Mouse (Mus musculus) left cerebral cortex, adult 8-10 months (tissue): ENCODE results near the gene Xylt1. TPM values are rescaled to one million over a fixed set of nuclear protein-coding genes. Genes with fewer than 3 reads are reported as not detected.

Experiments used
- DNase-seq, 2 experiments: peaks; one replicate each; pipeline ENCODE4 v3.0.0; 2022; ENCODE audit warnings: low spot score in 2 of 2
- total RNA-seq, 4 experiments: library from RNA; stranded (reverse); gene quantifications; 2 replicates each; pipeline ENCODE4 v1.2.4; 2022

The Xylt1 gene
- total RNA-seq, 4 experiments from 2014 or later, result 46.8 to 52.9 (median 48.7) TPM

DNA sequence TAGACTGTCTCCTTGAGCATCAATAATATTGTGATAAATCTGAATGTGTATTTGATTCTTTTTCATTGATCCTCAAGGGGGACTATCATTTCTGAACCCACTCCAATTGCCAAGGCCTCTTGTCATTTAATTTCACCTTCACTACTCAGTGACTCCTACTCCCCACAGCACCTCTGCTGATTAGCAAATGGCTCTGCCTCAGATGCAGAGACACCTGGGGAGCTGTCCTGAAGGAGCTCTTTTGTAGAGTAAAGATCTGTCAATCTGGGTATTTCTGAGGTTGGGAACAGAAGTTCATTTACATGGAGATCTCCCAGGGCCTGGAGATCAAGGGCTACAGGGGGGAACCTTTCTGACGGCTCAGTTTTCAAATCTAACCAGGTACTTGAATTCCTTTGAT, 98.2 kb downstream of the Xylt1 start:
- no peak for DNase-seq

DNA sequence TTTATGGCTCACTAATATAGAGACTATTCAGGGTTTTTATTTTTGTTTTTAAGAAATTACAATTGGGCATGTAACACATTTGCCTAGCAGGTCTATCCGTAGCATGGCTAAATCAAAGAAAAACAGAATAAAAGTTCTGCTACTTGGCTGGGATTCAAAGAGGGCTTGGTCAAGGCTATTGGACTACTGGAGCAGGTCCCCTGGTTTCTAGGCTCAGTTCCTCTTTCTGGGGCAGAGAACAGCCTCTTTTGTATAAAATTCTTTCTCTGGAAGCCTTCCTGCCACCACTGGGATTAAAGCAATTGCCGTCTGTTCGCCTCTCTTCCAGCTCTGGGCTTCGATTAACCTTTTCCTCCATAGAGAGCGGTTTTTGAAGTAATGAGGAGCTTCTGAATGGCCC, 100.1 kb downstream of the Xylt1 start:
- no peak for DNase-seq

DNA sequence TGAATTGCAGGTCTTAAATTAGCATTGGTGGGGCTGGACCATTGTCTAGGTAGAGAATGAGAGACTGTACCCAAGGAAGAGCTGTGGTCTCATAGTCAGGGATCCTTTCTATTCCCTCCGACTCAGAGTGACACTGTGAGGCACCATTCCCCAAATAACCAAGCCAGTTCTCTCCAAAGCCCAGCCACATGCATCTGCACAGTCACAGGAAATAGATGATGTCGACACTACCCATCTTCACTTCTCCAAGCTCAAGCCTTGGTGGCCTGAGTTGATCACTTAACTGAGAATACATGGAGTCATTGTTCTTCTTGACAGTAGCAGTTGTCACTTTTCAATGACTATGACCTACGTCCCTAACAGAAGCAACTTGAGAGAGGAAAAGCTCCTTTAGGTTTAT, 100.6 kb downstream of the Xylt1 start:
- DNase-seq, result no peak

DNA sequence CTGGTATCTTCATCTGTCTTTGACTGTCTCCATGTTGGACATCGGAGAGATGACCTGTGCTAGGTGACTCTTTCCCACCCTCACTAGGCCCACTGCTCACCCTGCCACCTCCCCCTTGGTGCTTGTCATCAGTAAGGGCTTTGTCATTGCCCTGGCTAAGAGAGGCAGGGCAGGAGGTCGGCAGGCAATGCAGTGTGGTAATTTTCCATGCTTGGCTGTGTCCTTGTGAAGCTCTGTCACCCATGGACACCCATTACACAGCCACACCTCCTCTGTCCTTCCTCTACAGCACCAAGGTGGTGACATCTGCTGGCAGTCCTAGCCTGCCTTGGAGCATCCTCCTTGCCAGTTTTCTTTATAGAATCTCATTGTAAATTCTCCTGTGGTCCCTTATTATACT, 101.9 kb downstream of the Xylt1 start:
- no peak for DNase-seq

DNA sequence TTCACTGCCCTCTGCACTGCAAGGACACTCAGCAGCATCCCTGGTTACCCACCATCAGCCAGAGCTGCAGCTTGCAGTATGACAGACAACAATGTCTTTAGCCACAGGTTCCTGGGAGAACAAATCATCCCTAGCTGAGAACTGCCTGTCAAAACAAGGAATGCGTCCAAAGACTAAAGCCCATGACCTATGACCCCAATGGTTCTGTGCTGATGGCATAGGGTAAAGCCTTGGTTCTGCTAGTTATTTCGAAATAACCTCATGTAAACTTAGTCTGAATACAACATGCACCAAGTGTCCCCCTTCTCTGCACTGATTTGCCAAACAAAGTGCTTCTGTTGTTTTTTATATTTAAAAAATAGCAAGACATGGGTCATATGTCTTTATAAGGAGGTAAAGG, 103.8 kb downstream of the Xylt1 start:
- DNase-seq, result no peak

DNA sequence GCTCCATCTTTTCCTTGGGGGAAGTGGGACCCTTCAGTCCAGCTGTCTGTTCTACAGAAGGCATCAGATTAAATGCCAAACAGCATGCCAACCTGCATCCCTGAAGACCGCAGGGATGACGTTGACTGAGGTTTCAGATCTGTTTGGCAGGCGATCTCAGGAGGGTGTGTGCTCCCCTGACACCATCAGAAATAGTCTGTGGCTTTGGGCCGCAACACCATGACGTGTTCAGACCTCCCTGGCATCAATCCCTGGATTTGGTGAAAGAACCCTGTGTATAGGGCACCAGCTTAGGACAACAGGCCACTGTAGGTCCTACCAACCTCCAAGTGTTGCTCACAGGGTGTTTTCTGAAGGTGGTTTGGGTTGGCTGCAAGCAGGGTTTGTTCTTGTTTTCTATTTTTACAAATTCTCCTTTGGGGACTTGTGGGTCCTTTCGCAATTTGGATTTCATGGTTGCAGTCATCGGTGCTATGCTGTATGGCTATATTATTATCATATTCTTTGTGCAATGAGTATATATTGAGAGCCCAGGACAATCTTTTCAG, 104.3 kb downstream of the Xylt1 start:
- DNase-seq, result no peak

DNA sequence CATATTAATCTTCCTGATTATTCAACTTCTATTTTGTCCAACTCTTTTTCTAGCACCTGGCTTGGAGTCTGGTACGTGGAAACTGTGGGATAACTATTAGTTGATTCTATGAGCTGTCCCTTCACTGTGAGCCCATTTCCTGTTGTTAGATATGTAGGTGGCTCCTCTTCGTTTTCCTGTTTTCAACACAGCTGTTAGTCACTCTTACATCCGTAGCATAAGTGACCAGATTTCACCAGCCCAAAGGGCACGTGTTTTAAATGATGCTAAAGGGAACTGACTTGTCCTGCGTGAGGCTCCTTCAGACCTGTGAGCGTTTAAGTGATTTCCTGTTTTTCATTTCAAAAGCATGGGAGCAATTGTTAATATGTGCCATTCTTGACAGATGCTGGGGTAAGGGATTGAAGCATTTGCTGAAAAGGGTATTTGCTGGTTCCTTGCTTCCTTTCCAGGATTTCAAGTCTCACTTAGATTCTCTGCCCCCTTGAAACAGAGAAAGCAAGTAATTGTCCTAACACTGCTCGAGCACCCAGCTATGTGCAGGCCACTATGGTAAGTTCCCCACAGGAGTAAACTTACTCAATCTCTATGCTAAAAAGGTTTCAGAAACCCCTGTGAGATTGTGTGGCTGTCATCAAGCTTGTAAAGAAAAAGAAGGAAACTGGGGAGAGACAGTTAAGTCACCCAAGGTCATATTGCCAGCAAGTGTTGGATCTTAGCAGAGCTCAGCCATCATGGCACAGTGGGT, 105.8 kb downstream of the Xylt1 start:
- no peak for DNase-seq

DNA sequence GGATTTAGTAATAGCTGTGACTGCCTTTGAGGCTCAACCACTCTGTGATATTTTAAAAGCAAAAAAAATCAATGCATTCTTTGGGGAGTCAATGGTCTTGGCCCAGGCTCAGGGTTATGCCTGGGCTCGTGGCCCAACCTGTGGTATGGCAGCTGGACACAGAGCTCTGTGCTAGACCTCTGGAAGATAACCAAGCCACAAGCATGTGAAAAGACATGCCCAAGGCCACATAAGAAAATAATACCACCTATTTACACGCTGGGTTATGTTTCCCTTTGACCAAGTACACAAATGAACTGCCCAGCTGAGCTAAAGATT, 106.4 kb downstream of the Xylt1 start:
- no peak for DNase-seq

DNA sequence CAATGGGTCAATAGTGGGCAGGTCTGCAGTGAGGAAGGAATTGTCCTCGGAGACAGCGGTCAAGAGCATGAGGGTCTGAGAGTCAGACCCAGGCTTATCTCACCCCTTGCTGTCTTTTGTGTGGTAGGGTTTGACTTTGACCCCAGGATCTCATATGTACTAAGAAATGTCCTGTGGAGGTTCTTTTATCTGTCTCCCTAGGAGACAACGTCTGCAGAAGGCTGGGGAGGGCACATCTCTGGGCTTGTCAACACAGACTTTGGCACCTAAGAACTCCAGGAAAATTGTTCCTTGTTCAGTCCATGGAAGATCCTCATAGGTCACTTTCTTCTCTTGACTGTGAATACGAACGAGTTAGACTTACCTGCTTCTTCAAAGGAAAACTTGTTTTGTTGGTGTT, 109.2 kb downstream of the Xylt1 start:
- DNase-seq, result no peak

DNA sequence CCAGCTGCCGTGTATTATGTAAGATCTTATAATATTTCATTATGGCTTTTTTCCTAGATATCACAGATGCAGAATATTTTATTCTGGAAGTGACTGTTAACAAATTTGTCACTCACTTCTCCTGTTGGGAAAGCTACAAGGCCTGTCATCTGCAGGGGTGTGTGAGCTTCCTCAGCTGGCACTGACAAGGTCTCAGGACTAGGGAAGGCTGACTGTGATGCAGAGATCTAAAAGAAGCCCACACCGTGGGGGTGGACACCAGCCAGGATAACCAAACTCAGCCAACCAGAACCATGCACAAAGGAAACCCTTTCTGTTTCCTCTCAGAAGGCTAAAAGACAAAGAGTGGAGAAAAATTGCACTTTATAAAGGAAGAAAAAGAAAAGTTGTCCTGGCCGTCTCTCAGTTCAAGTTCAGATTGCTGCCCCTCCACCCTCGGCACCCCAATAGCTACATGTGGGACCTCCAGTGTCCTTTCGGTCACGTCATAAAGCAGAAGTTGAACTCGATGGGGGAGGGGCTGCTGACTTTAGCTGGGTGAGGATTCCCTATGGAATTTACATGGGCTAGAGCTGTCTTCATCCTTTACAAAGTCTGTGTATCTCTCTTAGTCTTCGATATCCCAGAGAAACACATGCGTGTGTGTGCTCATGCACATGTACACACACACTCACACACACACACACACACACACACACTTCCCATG, 109.9 kb downstream of the Xylt1 start:
- DNase-seq, result no peak

DNA sequence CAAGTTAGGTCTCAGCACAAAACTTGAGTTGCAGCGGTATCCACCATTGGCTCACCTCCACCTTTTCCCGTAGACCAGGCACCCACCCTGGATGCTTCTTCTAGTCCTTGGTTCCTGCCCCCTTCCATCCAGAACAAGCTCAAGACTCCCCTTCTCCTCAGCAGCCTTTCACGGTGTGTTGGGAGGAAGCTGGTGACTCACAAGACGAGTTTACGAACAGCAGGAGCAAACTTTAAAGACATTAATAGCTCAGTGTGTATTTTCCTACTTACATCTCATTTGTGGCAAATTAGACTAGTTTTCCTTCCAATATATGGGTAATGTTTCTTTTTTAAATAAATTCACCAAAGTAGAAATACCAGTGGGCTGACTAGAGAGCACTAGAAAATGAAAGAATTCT, 110.7 kb downstream of the Xylt1 start:
- DNase-seq, result no peak

DNA sequence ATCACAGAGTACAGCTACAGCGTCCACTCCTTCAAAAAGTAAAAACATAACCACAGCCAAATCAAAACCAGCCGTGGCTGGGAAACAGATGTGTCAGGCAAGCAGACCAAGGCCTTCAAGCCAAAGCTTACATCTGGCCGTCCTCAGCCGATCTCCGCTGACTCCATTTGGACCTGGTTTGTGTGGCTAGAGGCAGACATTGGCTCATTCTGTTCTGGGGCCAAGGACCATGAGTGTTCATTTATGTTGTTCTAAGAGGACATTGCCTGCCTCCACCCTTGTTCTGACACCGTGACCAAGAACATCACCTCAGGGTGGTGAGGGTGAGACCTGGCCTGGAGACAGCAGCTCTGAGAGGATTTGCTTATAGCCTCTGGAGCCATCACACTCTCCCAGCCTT, 113.4 kb downstream of the Xylt1 start:
- DNase-seq, result no peak

DNA sequence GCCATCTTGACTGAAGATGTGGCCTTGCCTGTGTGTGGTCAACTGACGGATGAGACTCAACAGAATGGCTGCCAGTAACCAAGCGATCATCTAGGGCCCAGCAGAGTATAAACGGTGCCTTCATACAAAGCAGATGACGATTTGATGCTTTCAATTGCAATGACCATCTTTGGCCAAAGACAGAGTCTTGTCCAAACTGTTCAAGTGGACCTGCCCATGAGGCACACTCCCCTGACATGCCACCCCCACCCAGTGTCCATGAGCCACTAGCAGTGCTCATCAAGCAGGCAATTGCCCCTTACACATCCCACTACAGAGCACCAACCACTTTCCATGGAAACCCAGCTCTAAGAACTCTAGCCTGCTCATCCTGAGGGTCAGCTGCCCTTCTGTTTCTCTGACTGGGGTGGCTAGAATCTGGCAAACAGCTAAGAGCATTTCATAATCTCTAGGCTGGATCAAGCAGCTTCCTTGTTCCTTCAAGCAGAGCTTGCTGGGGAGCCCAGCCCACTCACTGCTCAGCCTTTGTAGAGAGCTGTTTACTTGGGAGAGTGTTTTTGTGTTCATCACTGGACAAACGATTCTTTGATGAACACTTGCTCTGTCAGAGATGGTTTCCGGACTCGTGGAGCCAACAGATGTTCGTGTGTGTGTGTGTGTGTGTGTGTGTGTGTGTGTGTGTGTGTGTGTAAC, 114.0 kb downstream of the Xylt1 start:
- DNase-seq, result peak in 1 of 2 experiments; percentile 41

DNA sequence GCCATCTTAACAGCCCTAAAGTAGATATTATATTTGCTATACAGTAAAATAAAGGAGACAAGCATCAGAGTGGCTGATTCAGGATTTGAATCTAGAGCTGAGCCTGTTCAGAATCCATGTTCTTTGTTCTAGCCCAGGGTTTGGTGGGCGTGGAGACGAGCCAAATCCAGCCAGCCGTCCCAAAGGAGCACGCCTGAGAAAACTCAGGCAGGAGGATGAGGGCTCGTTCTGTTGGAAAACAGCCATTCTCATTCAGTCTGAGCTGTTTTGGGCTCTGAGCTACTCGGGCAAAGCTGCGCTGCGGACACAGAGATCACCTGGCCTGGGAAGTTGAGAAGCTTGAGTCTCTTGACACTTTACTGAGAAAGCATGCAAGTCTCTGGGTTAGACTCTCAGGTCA, 115.0 kb downstream of the Xylt1 start:
- DNase-seq, result no peak

DNA sequence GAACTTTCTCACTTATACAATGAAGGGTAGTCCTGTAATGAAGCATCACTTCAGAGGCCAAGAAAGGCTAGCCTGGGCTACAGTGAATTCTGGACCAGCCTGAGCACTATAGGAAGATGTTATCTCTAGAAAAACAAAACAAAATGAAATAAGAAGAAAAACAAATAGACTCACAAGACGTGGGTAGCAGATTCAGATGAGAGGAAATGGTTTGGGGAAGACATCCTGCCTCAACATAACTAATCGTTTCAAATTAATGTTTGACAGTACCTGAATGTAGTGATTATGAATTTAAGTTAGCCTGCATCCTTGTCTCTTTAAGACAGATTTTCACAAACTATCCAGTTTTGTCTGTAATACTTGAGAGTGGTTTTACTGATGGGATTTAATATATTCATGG, 117.4 kb downstream of the Xylt1 start:
- DNase-seq, result no peak

DNA sequence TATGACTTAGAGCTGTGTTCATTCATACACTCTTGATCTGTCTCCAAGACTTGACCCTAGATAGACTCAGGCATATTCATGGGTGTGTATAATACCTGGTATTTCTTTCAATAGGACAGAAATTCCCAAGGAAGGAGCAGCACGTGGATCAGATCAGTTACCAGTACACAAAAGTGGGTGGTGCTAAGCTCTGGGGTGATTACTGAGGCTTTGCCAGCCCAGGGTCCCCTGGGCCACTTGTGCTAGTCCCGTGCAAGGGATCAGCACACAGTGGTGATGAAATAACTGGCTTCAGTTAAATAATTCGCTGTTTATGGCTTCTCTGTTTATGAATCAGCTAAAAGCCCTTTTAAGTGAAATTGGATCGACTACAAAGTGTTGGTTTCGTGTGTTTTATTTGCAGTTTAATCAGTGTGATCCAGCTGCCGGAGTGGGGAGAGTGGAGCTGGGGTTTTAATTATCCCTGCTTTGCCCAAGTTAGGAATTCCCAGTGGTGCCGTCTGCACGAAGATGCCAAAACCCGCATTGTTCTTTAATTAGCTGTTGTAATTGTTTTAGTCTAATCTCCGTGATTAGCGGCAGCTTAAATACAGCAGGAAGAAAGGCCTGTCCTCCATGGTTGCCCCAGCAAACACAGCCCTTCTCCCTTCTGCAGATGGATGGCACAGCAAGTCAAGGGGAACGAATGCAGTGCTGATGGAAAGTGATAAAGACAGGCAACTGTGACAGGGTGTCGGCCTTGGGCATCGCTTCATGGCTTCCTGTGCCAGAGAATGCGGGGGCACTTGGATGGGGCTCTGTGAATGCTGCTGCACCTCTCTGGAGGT, 120.8 kb downstream of the Xylt1 start:
- peak in 1 of 2 experiments; percentile 38 for DNase-seq

DNA sequence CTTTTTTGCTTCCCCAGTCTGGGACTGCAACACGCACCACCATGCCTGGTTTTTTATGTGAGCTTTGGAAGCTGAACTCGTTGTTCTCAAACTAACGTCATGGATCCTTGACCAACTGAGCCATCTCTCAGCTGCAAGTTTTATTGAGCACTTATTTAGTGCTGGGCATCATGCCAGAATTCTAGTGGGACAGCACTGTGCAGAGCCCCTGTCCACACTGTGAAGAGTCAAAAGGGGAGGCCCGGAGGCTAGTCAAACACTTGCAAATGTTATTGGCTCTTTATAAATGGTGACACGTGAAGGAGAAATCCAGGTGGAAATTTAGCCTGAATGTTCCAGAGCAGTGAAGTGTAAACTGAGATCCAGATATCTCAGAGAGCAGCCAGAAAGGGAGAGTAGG, 121.6 kb downstream of the Xylt1 start:
- DNase-seq, result no peak

DNA sequence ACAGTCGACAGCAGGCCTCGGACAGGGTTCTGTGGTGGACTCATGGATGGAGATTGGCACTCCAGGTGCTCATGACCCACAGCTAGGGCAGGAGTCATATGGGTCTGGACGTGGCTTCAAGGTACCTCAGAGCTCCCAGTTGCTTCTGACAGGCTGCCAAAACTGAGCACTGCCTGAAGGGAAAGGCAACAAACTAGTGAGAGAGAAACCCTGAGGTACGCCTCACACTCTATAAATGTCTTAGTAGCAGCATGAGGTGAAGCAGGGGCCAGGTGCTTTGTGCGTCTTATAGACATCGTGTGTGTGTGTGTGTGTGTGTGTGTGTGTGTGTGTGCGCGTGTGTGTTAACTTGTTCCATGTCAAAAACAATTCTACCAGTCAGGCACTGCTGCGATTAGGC, 122.9 kb downstream of the Xylt1 start:
- no peak for DNase-seq

DNA sequence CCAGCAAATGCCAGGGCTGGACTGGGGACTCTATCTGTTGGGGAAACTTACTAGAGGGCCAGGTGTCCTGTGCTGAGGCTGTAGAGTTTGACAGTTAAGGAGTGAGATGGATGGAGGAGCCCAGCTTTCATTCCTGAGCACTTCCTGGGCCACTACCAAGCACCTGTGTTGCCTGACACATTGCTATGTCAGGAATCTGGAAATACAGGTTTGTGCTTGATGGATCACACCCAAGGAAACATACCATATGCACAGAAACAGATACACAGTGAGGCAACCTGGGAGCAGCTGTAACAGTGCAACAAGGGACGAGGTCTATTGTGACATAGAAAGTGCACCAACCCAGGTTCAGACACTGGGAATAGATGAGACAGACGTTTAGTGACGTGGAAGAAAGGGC, 125.0 kb downstream of the Xylt1 start:
- no peak for DNase-seq

DNA sequence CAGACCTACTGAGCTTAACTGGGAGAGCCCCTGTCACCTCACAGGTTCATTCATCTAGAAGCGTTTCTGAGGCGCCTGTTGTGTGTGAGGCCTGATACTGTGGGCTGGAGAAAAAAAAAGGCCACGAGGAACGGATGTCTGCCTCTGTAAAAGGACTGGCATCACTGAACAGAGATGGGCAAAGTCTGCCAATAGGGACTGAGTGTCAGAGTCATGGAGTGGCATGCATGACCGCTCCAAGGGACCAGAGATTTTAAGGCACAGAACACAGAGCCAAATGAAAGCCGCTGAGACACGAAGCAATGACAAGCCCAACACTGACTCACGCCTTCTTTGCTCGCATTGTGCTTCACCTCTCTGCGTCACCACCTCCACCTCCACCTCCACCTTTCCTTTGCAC, 126.6 kb downstream of the Xylt1 start:
- no peak for DNase-seq

DNA sequence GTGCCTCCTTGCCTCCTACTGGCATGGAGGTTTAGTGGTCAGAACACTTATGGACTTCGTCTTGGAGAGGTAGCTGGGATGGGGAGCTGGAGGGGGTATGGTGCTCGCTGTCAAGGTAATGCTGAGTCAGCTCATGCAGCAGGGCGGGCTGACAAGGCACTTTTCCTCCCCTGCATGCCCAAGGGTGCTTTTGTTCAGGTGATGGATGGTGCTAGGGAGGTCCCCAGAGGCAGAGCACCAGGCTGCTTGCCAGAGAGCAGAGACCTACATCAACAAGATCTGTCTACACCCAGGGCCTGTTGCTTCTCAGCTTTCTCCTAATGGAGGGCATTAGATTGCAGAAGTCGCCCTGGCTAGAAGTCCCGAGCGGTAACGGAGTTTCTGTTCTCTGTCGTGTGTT, 127.3 kb downstream of the Xylt1 start:
- DNase-seq, result no peak

DNA sequence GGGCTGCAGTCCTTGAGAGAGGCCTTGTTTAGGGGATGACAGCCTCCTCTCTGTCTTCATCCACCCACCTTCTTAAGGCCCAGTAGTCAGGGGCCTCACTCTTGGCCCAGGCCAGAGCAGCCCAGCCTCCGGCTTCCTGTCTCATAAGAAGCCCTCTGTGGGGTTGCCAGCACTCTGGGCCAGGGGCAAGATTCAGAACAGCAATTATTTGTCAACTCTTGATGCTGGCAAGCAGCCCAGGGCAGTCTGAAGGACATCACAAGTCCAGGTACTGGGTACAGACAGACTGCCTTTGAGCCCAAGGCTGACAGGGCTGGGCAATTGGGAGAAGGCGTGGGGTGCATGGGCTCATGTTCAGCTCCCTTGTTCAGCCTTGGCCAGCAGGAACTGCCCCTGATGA, 129.3 kb downstream of the Xylt1 start:
- peak in 1 of 2 experiments; percentile 70 for DNase-seq
